Mouse (Mus musculus) midbrain, embryonic 10.5 days (tissue): ENCODE measurements around the gene Zmym6. TPM values are rescaled to one million over a fixed set of nuclear protein-coding genes. Genes with fewer than 3 reads are reported as not detected.
A peak's percentile ranks its signal among the peaks of the same experiment; 100 is the strongest.

Source experiments
- DNase-seq: peaks from one replicate; pipeline ENCODE4 v3.0.0-alpha.2; 2017; ENCODE audit warnings: low spot score
- H3K27ac ChIP-seq: fragments of 300-500 bp; sonication (generic); replicated peaks from 2 replicates; pipeline ENCODE4 v1.5.1; 2016; ENCODE audit warnings: mild to moderate bottlenecking
- H3K27me3 ChIP-seq: fragments of 300-500 bp; sonication (generic); 2 replicates; pipeline ENCODE4 v1.6.1; 2016; ENCODE audit warnings: low read depth, mild to moderate bottlenecking; ENCODE audit not compliant: poor library complexity, severe bottlenecking
- H3K36me3 ChIP-seq: fragments of 300-500 bp; sonication (generic); 2 replicates; pipeline ENCODE4 v1.6.1; 2016; ENCODE audit warnings: mild to moderate bottlenecking, moderate library complexity
- H3K4me1 ChIP-seq: fragments of 300-500 bp; sonication (generic); 2 replicates; pipeline ENCODE4 v1.6.1; 2016
- H3K4me3 ChIP-seq: fragments of 300-500 bp; sonication (generic); 2 replicates; pipeline ENCODE4 v1.5.1; 2016; ENCODE audit warnings: mild to moderate bottlenecking, moderate library complexity
- H3K9me3 ChIP-seq: fragments of 300-500 bp; sonication (generic); replicated peaks from 2 replicates; pipeline ENCODE4 v1.6.1; 2016; ENCODE audit warnings: mild to moderate bottlenecking
- WGBS: fragments of 180-500 bp; shearing (Covaris S2); methylation state at CpG from one replicate; pipeline ENCODE4 v1.1.7; 2016; 5-methylcytosine and 5-hydroxymethylcytosine counted together
- polyA plus RNA-seq: library from polyadenylated mRNA; unstranded; fragments of >200 nt; fragmentation: Nextera tagmentation; extraction: Ambion mirVana; gene quantifications from 2 replicates; pipeline ENCODE4 v1.2.1, GENCODE M21; 2016

Zmym6 gene
- polyA plus RNA-seq, 1 experiment from 2014 or later = 19.0 TPM

GRCm38 (mm10) chr4:127137591-127137990 lies 60.4 kb downstream of the Zmym6 start:
- no peak for DNase-seq
- Histone ChIP-seq H3K4me1 (peaks cover 9% of the 10 kb centered on the region), H3K27ac (no peak overlapping the region), H3K27me3 (no peaks in the 10 kb centered on the region), H3K36me3 (no peaks in the 10 kb centered on the region), H3K4me3 (no peak overlapping the region), H3K9me3 (no peaks in the 10 kb centered on the region)
- WGBS = 83% methylated on average over 5 of the region's 5 CpGs

GRCm38 (mm10) chr4:127138486-127138885 lies 61.3 kb downstream of the Zmym6 start:
- no peak for DNase-seq
- Histone ChIP-seq H3K27me3 (no peaks in the 10 kb centered on the region), H3K9me3 (no peaks in the 10 kb centered on the region), H3K36me3 (no peaks in the 10 kb centered on the region), H3K27ac (peak overlapping the region; percentile 52; the same call in 1 of the 2 replicates), H3K4me1 (peaks cover 9% of the 10 kb centered on the region), H3K4me3 (no peak overlapping the region)
- WGBS = 43% methylated on average over 6 of the region's 6 CpGs

DNA sequence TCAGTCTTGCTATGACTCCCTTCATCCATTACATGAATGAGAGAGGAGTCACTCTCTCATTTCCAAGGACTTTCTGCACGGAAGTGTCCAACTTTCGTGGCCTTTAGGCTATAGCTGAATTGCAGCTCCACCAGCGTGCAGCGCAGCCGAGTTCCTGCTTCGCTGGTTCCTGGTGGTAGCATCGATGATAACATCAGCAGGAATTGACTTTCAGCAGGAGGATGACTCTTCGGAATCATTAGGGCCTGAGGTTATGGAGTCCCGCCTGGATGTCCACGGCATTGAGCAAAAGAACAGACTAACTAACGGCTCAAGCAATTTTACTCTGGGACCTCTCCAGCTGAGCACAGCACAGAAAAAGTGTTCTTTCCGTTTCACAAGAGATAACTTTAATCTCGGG lies 72.8 kb downstream of the Zmym6 start:
- no peaks in the 10 kb centered on the region for H3K27me3 ChIP-seq
- H3K4me1 ChIP-seq = no peaks in the 10 kb centered on the region
- DNase-seq = no peak
- H3K4me3 ChIP-seq = no peak overlapping the region
- no peaks in the 10 kb centered on the region for H3K9me3 ChIP-seq
- 87% methylated on average over 13 of the region's 13 CpGs for WGBS
- no peaks in the 10 kb centered on the region for H3K36me3 ChIP-seq
- H3K27ac ChIP-seq = no peak overlapping the region

DNA sequence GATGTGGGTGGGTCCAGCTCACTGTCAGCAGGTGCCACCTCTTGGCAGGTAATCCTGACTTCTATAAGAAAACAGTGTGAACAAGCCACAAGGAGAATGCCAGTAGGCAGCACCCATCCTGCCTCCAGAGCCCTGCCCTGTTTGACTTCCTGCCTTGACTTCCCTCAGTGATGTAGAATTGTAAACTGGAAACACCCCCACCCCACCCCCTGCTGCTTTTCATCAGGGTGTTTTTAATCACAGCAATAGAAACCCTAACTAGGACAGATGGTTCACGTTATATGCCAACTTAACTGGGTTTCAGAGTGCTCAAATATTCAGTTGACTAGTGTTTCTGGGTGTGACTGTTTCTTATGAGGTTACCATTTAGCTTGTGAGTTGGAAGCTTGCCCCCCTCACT lies 76.2 kb downstream of the Zmym6 start:
- H3K27me3 ChIP-seq = no peaks in the 10 kb centered on the region
- no peak overlapping the region for H3K27ac ChIP-seq
- no peaks in the 10 kb centered on the region for H3K9me3 ChIP-seq
- no peak for DNase-seq
- H3K4me1 ChIP-seq = no peaks in the 10 kb centered on the region
- no peaks in the 10 kb centered on the region for H3K36me3 ChIP-seq
- no peak overlapping the region for H3K4me3 ChIP-seq
- WGBS = 65% methylated on average over 1 of the region's 1 CpGs

GRCm38 (mm10) chr4:127155757-127156156 lies 78.6 kb downstream of the Zmym6 start:
- Histone ChIP-seq H3K4me1 (no peaks in the 10 kb centered on the region), H3K27me3 (no peaks in the 10 kb centered on the region), H3K9me3 (no peaks in the 10 kb centered on the region), H3K27ac (no peak overlapping the region), H3K4me3 (no peak overlapping the region), H3K36me3 (no peaks in the 10 kb centered on the region)
- DNase-seq = peak; percentile 21
- whole genome bisulfite sequencing = 65% methylated on average over 5 of the region's 5 CpGs

GRCm38 (mm10) chr4:127157746-127158145 lies 80.6 kb downstream of the Zmym6 start:
- H3K4me1 ChIP-seq = no peaks in the 10 kb centered on the region
- H3K27ac ChIP-seq = no peak overlapping the region
- no peak overlapping the region for H3K4me3 ChIP-seq
- H3K27me3 ChIP-seq = no peaks in the 10 kb centered on the region
- H3K36me3 ChIP-seq = no peaks in the 10 kb centered on the region
- no peak for DNase-seq
- WGBS = 85% methylated on average over 4 of the region's 4 CpGs
- no peaks in the 10 kb centered on the region for H3K9me3 ChIP-seq

DNA sequence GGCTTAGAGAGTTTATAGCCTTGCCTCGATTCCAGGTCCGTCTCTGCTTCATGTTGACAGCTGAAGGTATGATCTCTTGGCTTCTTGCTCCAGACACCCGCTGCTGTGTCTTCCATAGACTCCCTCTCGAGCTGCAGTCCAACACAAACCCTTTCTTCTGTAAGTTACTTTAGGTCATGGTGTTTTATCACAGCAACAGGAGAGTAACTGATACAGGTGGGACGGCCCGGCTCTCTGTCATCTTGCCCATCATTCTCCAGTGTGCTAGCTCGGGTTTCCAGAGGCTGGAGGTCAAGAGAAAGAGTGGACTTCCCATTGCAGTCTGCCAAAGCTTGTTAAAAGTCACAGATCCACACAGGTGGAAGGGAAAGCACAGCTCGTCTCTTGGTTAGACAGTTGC lies 86.7 kb downstream of the Zmym6 start:
- DNase-seq = no peak
- Histone ChIP-seq H3K4me3 (no peak overlapping the region), H3K9me3 (no peaks in the 10 kb centered on the region), H3K27me3 (peaks cover 23% of the 10 kb centered on the region), H3K27ac (no peak overlapping the region), H3K36me3 (no peaks in the 10 kb centered on the region), H3K4me1 (peaks cover 14% of the 10 kb centered on the region)
- WGBS = 81% methylated on average over 8 of the region's 8 CpGs

GRCm38 (mm10) chr4:127167096-127167495 lies 89.9 kb downstream of the Zmym6 start:
- no peaks in the 10 kb centered on the region for H3K36me3 ChIP-seq
- no peak overlapping the region for H3K4me3 ChIP-seq
- no peak overlapping the region for H3K27ac ChIP-seq
- WGBS = 78% methylated on average over 5 of the region's 5 CpGs
- H3K9me3 ChIP-seq = no peaks in the 10 kb centered on the region
- DNase-seq = no peak
- peaks cover 26% of the 10 kb centered on the region for H3K4me1 ChIP-seq
- peaks cover 52% of the 10 kb centered on the region for H3K27me3 ChIP-seq

- Histone ChIP-seq H3K27me3 (peaks cover 58% of the 10 kb centered on the region), H3K4me1 (peaks cover 29% of the 10 kb centered on the region), H3K27ac (no peak overlapping the region), H3K9me3 (no peaks in the 10 kb centered on the region), H3K4me3 (peak overlapping the region; percentile 88), H3K36me3 (no peaks in the 10 kb centered on the region)
- DNase-seq = no peak
- 24% methylated on average over 8 of the region's 8 CpGs for WGBS
Observed at GRCm38 (mm10) chr4:127167731-127168130, 90.5 kb downstream of the Zmym6 start.

DNA sequence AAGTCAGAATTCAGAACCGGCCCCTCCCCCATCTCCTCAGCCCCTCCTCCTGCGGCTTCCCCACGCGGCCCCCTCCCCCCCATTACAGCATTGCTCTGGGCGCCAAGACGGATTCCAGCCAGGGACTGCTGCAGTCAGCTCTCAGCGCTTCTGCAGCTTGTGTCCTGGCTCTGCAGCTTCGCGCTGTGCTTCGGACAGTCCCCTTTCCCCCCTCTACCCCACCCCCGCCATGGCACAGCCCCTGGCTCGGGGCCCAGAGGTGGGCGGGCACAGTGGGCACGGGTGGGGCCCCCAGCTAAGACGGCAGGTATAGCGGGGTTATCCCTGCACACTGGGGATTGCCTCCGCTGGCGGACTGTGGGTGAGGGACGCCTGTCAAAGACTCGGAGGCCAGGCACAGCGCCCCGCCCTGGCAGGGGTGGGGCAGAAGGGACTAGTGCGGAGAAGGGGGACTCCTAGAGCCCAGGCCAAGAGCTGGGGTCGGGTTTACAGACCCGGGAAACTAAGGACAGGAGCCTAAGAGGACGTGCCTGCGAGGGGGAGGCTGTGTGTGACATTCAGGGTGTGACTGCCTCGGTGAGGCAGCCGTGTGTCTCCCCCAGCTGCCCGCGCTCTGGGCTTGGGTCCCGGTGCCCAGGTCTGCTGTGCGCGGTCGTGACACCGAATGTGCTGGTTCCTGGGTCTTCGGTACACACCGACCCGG lies 91.2 kb downstream of the Zmym6 start:
- peak overlapping the region; percentile 88 for H3K4me3 ChIP-seq
- peaks cover 64% of the 10 kb centered on the region for H3K27me3 ChIP-seq
- peak; percentile 81 for DNase-seq
- no peaks in the 10 kb centered on the region for H3K36me3 ChIP-seq
- peak overlapping the region; percentile 86 for H3K27ac ChIP-seq
- WGBS = under 1% methylated on average over 39 of the region's 39 CpGs
- peaks cover 35% of the 10 kb centered on the region for H3K4me1 ChIP-seq
- no peaks in the 10 kb centered on the region for H3K9me3 ChIP-seq

DNA sequence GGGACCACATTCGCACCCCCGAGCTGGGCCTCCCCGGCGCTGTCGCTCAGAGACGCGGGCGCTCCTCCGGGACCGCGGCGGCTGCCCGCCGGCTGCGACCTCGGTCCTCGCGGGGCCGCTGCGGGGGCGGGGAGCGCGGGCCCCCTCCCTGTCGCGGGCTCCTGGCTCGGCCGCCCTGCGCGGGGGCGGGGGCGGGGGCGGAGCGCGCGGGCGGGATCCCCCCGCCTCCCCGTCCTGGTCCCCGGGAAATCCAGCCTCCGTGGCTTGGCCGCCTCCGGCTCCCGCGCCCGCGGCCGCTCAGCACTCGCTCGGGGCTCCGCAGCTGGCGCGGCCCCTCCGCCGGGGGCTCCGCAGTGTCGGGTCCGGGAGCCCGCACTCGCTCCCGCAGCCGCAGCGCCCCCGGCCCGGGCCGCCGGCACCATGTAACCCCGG lies 91.7 kb downstream of the Zmym6 start, which contains the start of gene Dlgap3:
Gene Dlgap3 (plus strand): TSS at position 291 of the 432 bp plus-strand sequence.
- peaks cover 67% of the 10 kb centered on the region for H3K27me3 ChIP-seq
- DNase-seq = no peak
- peaks cover 36% of the 10 kb centered on the region for H3K4me1 ChIP-seq
- no peaks in the 10 kb centered on the region for H3K9me3 ChIP-seq
- peak within 1 kb of the TSS; percentile 86 for H3K27ac ChIP-seq
- under 1% methylated on average over 55 of the region's 67 CpGs for WGBS
- peak within 1 kb of the TSS; percentile 88 for H3K4me3 ChIP-seq
- H3K36me3 ChIP-seq = no peaks in the 10 kb centered on the region

GRCm38 (mm10) chr4:127169346-127170221 lies 92.4 kb downstream of the Zmym6 start:
- peak overlapping the region; percentile 86 for H3K27ac ChIP-seq
- H3K4me3 ChIP-seq = peak overlapping the region; percentile 88
- no peaks in the 10 kb centered on the region for H3K36me3 ChIP-seq
- WGBS = 2% methylated on average over 51 of the region's 51 CpGs
- peaks cover 36% of the 10 kb centered on the region for H3K4me1 ChIP-seq
- H3K27me3 ChIP-seq = peaks cover 67% of the 10 kb centered on the region
- peak; percentile 67 for DNase-seq
- no peaks in the 10 kb centered on the region for H3K9me3 ChIP-seq

DNA sequence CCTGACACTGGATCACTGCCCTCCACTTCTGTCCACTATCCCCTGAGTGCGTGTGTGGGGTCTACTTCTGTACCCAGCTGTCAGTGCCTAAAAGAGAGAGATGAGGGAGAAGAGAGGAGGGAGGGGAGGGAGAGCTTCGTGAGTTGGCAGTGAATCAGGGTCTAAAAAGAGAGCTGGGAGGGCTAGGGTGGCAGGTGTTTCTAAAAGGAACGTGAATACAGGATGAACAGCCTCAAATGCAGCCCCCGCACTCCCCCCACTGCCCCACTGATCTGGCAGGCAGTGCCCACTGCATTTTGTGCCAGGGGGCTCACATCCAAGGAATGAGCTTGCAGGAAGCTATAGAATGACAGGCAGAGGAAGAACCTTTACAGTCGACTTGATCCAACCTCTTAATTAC lies 93.7 kb downstream of the Zmym6 start:
- WGBS = 52% methylated on average over 5 of the region's 5 CpGs
- H3K27ac ChIP-seq = no peak overlapping the region
- peaks cover 36% of the 10 kb centered on the region for H3K4me1 ChIP-seq
- H3K27me3 ChIP-seq = peaks cover 67% of the 10 kb centered on the region
- H3K9me3 ChIP-seq = no peaks in the 10 kb centered on the region
- no peaks in the 10 kb centered on the region for H3K36me3 ChIP-seq
- no peak overlapping the region for H3K4me3 ChIP-seq
- DNase-seq = no peak
